Mouse (Mus musculus) lung, postnatal 14 days (tissue): ENCODE results near the gene Itih4.

Source experiments
- DNase-seq: peaks from one replicate; pipeline ENCODE4 v3.0.0; 2021

Itih4 gene

DNA sequence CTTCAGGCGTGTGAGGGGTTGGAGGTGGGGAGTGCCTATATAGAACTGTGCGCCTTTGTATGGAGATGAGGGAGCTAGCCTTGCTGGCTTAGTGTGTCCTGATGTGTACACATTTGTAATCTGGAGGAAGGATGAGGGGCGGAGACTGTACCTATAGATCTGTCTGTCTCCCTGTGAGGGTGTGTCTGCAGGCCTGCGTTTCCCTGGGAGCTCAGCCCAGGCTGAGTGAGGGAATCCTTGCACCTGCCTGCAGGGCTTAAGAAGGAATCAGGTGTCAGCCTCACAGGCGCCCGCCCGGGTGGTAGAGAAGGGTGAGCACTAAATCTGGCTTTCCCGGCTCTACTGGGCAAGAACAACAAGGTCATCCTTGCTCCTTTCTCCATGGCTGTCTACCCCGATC is 6.5 kb upstream of the Itih4 start:
- DNase-seq: no peak

DNA sequence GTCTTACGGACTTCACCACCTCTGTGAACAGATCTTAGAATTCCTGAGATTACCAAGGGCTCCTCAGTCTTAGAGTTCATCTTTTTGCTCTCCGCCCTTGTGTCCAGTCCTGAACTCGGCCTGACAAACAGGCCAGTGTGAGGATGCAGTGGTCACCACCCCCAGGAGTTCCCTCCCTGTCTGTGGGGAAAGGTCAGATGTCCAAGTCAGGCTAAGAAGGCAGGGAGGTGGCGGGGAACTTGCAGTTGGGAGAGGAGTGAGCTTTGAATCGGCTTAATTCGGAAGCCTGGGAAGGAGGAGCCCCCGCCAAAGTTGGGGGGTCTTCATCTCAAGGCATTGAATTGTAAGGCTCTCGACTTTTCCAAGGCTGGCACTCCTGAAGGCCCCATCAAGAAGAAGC is 6.0 kb upstream of the Itih4 start:
- no peak for DNase-seq

GRCm38 (mm10) chr14:30880811-30881717 is 5.2 kb upstream of the Itih4 start:
- peak; percentile 84 for DNase-seq

DNA sequence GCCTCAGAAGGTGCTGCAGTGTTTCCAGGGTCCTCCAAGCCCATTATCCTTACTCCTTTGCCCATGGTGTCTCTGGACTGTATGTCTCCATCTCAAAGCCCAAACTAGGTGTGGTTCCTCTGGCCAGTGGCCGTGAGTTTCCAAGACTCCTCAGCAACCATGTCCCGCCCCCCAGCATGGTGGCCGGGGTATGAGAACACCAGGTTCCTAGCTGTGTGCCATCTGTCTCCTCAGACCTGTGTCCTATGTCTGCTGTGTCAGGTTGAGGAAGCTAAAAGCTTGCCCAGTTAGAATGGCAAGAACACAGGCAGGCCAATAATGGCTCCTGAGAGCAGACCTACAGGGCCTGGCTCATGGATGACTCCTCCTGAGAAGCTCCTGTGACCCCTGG is 4.6 kb upstream of the Itih4 start:
- DNase-seq: no peak

GRCm38 (mm10) chr14:30885298-30885697 is 978 bp upstream of the Itih4 start:
- no peak for DNase-seq

DNA sequence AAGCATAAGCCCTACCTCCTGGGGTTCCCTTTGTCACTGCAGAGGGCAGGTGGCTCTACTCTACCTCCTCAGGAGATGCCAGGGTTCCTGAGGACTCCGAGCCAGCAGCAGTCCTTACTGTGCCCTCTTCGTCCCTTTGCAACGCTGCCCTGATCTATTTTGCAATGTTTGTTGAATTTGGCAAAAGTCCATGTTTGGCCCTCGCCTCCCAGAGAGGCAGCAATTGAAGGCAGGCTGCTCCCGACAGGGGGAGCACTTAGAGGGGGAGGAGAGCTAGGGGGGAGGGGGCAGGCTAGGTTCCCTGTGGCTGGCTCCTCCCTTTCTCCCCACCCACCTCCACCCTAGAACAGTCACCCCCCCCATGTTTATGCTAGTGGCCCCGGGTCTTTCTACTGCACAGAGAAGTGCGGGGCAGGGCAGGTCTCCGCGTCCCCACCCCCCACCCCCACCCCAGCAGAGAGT is 2.0 kb downstream of the Itih4 start:
- DNase-seq: peak; percentile 84

DNA sequence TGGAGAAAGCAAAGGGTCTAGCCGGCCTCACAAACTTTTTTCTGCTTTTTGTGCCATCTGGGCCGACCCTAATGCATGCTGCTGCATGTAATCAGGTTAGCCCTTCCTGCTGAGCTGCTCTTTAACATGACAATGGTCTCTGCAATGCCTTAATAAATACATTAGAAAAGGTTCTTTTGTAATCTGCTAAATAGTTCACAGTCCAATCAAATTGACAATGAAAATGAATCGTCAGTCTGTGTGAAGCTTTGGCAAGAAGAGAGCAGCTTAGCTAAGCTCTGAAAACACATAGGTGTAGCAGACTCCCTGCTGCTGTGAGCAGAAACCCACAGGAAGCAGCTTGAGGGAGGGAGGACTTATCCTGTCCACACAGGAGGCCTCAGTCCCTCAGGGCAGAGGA is 13.7 kb downstream of the Itih4 start:
- DNase-seq: no peak

DNA sequence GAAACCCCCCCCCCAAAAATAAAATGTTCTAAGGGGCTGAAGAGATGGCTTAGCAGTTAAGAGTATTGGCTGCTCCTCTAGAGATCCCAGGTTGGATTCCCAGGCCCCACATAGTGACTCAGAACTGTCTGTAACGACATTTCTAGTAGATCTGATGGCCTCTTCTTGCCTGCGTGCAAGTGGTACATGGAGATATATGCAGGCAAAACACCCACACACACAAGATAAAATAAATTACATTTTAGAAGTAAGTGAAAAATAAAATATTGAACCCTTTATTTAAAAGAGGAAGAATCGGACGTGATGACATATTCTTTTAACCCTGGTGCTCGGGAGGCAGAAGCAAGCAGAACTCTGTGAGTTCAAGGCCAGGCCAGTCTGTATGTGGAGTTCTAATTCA is 16.4 kb downstream of the Itih4 start:
- no peak for DNase-seq

- no peak for DNase-seq
Observed at GRCm38 (mm10) chr14:30903036-30903435, 16.8 kb downstream of the Itih4 start.

DNA sequence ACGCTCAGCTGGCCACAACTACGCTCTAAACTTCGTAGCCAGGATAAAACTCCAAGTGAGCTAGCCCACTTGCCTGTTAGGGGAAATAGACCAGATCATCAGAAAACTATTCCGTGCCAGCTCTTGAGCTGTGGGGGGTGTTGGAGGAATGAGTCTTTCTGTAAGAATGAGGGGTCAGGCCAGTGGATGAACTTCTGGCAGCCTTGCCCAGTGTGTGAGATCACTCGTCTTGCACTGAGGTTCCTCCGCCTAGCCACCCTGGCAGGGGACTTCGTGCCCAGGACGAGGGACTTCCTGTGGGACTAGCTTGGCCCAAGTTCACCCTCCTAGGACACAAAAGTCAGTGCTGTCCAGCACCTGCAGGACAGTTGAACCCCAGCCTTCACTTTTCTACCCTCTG is 18.0 kb downstream of the Itih4 start:
- no peak for DNase-seq

DNA sequence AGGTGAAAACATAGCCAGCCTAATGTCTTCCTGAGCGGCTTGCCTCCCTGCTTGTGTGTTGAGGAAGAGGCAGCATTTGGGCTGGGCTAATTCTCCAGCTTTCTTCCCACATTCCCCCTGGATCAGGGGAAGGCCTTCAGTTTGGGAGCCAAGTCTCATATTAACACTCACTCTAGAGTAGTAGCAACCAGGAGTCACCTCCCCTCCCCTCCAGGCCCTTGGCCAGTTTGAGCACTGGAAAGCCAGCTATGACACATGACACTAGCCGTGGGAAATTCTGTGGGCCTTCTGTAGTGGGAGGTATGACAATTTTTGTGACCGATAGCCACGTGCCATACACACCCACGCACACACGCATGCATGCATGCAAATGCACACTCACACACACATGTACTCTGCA is 19.7 kb downstream of the Itih4 start:
- DNase-seq: peak; percentile 53

DNA sequence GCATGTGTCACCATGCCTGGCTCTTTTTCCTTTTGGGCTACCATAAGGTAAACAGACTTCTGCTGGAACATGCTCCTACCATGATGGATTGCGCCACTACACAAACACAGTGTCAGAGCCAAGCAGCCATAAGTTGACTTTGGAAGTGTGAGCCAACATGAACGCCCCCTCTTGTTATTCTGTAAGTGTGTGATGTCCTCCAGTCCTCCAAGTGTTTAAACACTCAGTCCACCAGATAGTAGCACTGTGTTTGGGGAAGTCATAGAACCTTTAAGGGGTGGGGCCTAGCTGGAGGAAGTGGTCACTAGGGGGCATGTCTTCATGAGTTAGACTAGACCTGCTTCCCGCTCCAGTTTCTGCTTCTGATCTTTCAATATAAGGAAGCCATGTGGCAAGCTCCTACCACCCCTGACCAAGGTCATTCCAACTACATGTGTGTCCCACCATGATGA is 21.6 kb downstream of the Itih4 start:
- DNase-seq: peak; percentile 68

GRCm38 (mm10) chr14:30911141-30911540 is 24.9 kb downstream of the Itih4 start:
- DNase-seq: no peak

DNA sequence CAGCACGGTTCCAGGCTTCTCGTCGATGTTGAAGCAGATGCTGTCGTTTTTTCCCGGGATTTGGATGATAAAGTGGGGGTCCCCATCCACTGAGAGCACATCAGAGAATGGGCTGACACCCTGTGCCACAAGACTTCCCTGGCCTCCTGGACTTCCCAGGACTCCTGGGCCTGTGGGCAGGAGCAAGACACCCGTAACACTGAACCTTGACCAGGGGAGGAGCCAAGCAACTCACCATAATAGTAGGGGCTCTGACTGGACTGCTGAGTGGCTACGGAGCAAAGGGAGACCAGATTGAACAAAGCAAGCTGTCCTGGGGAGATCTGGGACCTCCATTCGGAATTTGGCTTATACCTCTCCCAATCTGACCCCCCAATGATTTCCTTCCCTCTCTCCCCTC is 26.4 kb downstream of the Itih4 start:
- DNase-seq: no peak

DNA sequence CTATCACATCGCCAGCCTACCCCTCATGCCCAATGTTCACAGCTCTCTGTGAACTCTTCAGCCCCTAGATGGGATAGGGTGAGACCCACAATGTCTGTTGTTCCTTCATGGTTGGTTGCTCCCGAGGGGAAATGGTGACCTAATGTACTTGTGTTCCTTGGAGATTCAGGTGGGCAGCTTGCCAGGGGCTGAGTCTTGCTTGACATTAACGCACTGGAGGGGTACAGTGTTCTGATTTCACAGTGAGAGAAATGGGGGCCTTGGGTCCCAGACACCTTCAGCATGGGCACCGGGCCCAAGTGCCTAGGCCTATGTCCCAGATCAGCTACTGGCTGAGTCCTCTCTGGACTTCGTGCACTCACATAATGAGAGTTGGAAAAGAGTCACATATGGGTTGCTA is 27.1 kb downstream of the Itih4 start:
- DNase-seq: peak; percentile 60

GRCm38 (mm10) chr14:30916516-30916915 is 30.2 kb downstream of the Itih4 start:
- DNase-seq: no peak

GRCm38 (mm10) chr14:30922053-30922670 is 35.9 kb downstream of the Itih4 start:
- DNase-seq: no peak

GRCm38 (mm10) chr14:30923375-30924105 is 37.3 kb downstream of the Itih4 start, which contains the start of gene Itih3:
TSS of gene Itih3 (minus strand) at chr14:30923760.
- DNase-seq: no peak

DNA sequence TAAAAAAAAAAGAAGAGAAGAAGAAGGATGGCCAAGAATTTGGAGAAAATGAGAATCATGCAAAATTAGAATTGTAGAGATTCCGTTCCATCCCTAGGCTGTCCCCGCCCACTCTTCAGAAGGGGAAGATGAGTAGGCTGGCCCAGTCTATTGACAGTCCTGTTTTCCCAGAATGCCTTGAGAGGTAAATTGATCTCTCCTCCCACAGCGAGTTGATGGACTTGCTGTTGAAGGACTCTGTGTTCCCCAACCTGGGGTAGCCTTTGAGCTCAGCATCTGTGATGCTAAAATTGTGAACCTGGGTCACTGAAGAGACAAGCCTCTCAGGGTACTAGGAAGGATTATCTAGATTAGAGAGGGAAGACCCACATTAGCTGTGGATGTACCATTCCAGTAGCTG is 39.2 kb downstream of the Itih4 start:
- no peak for DNase-seq

- DNase-seq: no peak
Observed at GRCm38 (mm10) chr14:30930386-30930785, 44.1 kb downstream of the Itih4 start.

- DNase-seq: no peak
Observed at GRCm38 (mm10) chr14:30933351-30933750, 47.1 kb downstream of the Itih4 start.

DNA sequence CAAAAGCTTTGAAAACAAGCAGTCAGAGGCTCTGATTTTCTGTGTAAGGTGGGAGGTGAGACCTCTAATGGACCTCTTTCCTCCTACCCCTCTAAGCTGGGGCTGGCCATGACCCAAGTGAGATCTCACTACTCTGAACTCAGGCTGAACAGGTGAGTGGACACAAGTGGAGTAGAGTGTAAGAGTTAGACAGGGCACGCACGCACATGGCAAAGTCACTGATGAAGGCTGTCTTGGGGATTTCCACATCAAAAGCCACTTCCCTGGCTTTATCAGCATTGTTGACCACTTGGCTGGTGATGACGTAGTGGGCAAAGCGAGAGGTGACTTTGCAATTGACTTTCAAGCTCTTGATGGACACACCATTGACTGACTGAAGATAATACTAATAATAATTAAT is 56.0 kb downstream of the Itih4 start:
- DNase-seq: no peak

GRCm38 (mm10) chr14:30943038-30943437 is 56.8 kb downstream of the Itih4 start, which contains the start of gene Itih1:
TSS of gene Itih1 (minus strand) at chr14:30943289.
- DNase-seq: no peak
